Mouse (Mus musculus) forebrain, embryonic 15.5 days (tissue): ENCODE results near the gene Gm28891. TPM values are rescaled to one million over a fixed set of nuclear protein-coding genes. Genes with fewer than 3 reads are reported as not detected.
"Not testable (repeated sequence)": the region's sequence is repeated elsewhere in the genome, so short reads cannot be mapped to it uniquely, and the experiment has no call there.

Source experiments
- ATAC-seq: fragments of 200-750 bp; cut with Nextera tagmentation; replicated peaks from 2 replicates; pipeline ENCODE4 v1.8.0; 2017; ENCODE audit warnings: mild to moderate bottlenecking, moderate TSS enrichment, moderate library complexity
- H3K27ac ChIP-seq: fragments of 300-500 bp; sonication (generic); replicated peaks from 2 replicates; pipeline ENCODE4 v1.5.1; 2015; ENCODE audit warnings: mild to moderate bottlenecking, inconsistent platforms
- H3K27me3 ChIP-seq: fragments of 300-500 bp; sonication (generic); 2 replicates; pipeline ENCODE4 v1.6.1; 2015; ENCODE audit warnings: inconsistent platforms
- H3K36me3 ChIP-seq: fragments of 300-500 bp; sonication (generic); 2 replicates; pipeline ENCODE4 v1.6.1; 2015; ENCODE audit warnings: mild to moderate bottlenecking, inconsistent platforms
- H3K4me1 ChIP-seq: fragments of 300-500 bp; sonication (generic); 2 replicates; pipeline ENCODE4 v1.6.1; 2015; ENCODE audit warnings: inconsistent platforms
- H3K4me2 ChIP-seq: fragments of 300-500 bp; sonication (generic); replicated peaks from 2 replicates; pipeline ENCODE4 v1.6.1; 2015; ENCODE audit warnings: mild to moderate bottlenecking, inconsistent platforms
- H3K4me3 ChIP-seq: fragments of 300-500 bp; sonication (generic); 2 replicates; pipeline ENCODE4 v1.5.1; 2015; ENCODE audit warnings: mild to moderate bottlenecking, inconsistent platforms
- H3K9ac ChIP-seq: fragments of 300-500 bp; sonication (generic); replicated peaks from 2 replicates; pipeline ENCODE4 v1.6.1; 2015; ENCODE audit warnings: mild to moderate bottlenecking, inconsistent platforms
- H3K9me3 ChIP-seq: fragments of 300-500 bp; sonication (generic); 2 replicates; pipeline ENCODE4 v1.6.1; 2016; ENCODE audit warnings: inconsistent platforms
- WGBS: fragments of 180-500 bp; shearing (Covaris S2); methylation state at CpG from one replicate; pipeline ENCODE4 v1.1.7; 2015; ENCODE audit warnings: mixed read lengths; 5-methylcytosine and 5-hydroxymethylcytosine counted together
- polyA plus RNA-seq: library from polyadenylated mRNA; unstranded; fragments of >200 nt; fragmentation: Nextera tagmentation; extraction: Ambion mirVana; gene quantifications from 2 replicates; pipeline ENCODE4 v1.2.1, GENCODE M21; 2015

The Gm28891 gene
- not detected in 2 replicates for polyA plus RNA-seq

DNA sequence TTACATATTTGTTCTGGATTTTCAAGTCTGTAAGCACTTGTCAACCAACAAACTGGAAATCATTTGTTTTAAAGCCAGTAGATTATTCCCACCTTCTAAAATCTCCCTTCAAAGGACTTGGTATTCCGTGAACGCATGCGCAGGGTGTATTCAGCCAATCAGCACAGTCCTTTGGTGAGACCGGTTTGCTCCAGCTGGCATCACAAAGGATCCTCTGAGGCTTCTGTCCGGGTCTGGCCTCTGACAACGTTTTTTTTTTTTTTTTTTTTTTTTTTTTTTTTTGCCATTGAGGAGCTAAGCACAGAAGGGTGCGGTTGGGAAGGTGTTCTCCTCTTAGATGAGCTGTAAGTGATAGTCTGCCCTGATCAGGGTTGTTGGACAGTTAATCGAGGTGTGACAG is at the start of gene Gm28891:
Gene Gm28891, plus strand, starts transcription at position 301 of the 400 bp plus-strand sequence.
- H3K9ac ChIP-seq, H3K36me3 ChIP-seq, H3K27me3 ChIP-seq, ATAC-seq, H3K4me3 ChIP-seq, H3K4me1 ChIP-seq, H3K9me3 ChIP-seq, H3K27ac ChIP-seq, H3K4me2 ChIP-seq: not testable (repeated sequence)
- 96% methylated on average over 3 of the region's 8 CpGs for WGBS
